Mouse (Mus musculus) gastrocnemius, postnatal 25 days (tissue): Measurements from ENCODE around the gene Iqsec1. TPM values are rescaled to one million over a fixed set of nuclear protein-coding genes. Genes with fewer than 3 reads are reported as not detected.
"Not testable (repeated sequence)": the region's sequence is repeated elsewhere in the genome, so short reads cannot be mapped to it uniquely, and the experiment has no call there.

Experiments used
- DNase-seq: peaks from one replicate; pipeline ENCODE4 v3.0.0; 2022
- total RNA-seq, 2 experiments: library from RNA; stranded (reverse); gene quantifications; 1 replicate in 1 of 2; 2 replicates in 1 of 2; pipeline ENCODE4 v1.2.3; 2021

Iqsec1 gene
- total RNA-seq, 2 experiments from 2014 or later, result 57.7 to 63.6 TPM

- DNase-seq, result no peak
These were observed 328.6 kb downstream of the Iqsec1 start for GRCm38 (mm10) chr6:90659913-90660312.

GRCm38 (mm10) chr6:90656344-90656850, 332.1 kb downstream of the Iqsec1 start:
- DNase-seq, result not testable (repeated sequence)

- peak; percentile 52 for DNase-seq
These were observed 334.7 kb downstream of the Iqsec1 start for GRCm38 (mm10) chr6:90653736-90654135.

GRCm38 (mm10) chr6:90650634-90651033, 337.9 kb downstream of the Iqsec1 start:
- DNase-seq, result no peak

GRCm38 (mm10) chr6:90649279-90649678, 339.2 kb downstream of the Iqsec1 start:
- DNase-seq, result no peak

GRCm38 (mm10) chr6:90648391-90648790, 340.1 kb downstream of the Iqsec1 start:
- no peak for DNase-seq

GRCm38 (mm10) chr6:90644965-90645364, 343.5 kb downstream of the Iqsec1 start:
- DNase-seq, result no peak

- DNase-seq, result no peak
These were observed 345.4 kb downstream of the Iqsec1 start for GRCm38 (mm10) chr6:90643057-90643456.

GRCm38 (mm10) chr6:90635611-90636010, 352.9 kb downstream of the Iqsec1 start:
- no peak for DNase-seq

GRCm38 (mm10) chr6:90635081-90635480, 353.4 kb downstream of the Iqsec1 start:
- no peak for DNase-seq

GRCm38 (mm10) chr6:90632526-90632925, 356.0 kb downstream of the Iqsec1 start:
- DNase-seq, result not testable (repeated sequence)

GRCm38 (mm10) chr6:90630427-90630826, 358.1 kb downstream of the Iqsec1 start:
- no peak for DNase-seq

- DNase-seq, result no peak
These were observed 359.0 kb downstream of the Iqsec1 start for GRCm38 (mm10) chr6:90629506-90629905.

GRCm38 (mm10) chr6:90627556-90627955, 360.9 kb downstream of the Iqsec1 start:
- no peak for DNase-seq

- no peak for DNase-seq
These were observed 363.1 kb downstream of the Iqsec1 start for GRCm38 (mm10) chr6:90625207-90625994.

- peak; percentile 79 for DNase-seq
These were observed 363.8 kb downstream of the Iqsec1 start for GRCm38 (mm10) chr6:90624733-90625132.

- DNase-seq, result peak; percentile 85
These were observed 364.3 kb downstream of the Iqsec1 start for GRCm38 (mm10) chr6:90624184-90624583.

GRCm38 (mm10) chr6:90623456-90623836, 365.0 kb downstream of the Iqsec1 start:
- DNase-seq, result no peak

GRCm38 (mm10) chr6:90622758-90623455, 365.6 kb downstream of the Iqsec1 start:
- DNase-seq, result no peak

- no peak for DNase-seq
These were observed 366.9 kb downstream of the Iqsec1 start for GRCm38 (mm10) chr6:90621584-90621890.

GRCm38 (mm10) chr6:90620791-90621583, 367.5 kb downstream of the Iqsec1 start:
- peak; percentile 45 for DNase-seq

- no peak for DNase-seq
These were observed 368.5 kb downstream of the Iqsec1 start for GRCm38 (mm10) chr6:90619936-90620335.
